Mouse (Mus musculus): ENCODE measurements around the gene Jup. TPM values are rescaled to one million over a fixed set of nuclear protein-coding genes. Genes with fewer than 3 reads are reported as not detected.

Jup gene
- polyA plus RNA-seq, 1 experiment from 2014 or later: 231 TPM

DNA sequence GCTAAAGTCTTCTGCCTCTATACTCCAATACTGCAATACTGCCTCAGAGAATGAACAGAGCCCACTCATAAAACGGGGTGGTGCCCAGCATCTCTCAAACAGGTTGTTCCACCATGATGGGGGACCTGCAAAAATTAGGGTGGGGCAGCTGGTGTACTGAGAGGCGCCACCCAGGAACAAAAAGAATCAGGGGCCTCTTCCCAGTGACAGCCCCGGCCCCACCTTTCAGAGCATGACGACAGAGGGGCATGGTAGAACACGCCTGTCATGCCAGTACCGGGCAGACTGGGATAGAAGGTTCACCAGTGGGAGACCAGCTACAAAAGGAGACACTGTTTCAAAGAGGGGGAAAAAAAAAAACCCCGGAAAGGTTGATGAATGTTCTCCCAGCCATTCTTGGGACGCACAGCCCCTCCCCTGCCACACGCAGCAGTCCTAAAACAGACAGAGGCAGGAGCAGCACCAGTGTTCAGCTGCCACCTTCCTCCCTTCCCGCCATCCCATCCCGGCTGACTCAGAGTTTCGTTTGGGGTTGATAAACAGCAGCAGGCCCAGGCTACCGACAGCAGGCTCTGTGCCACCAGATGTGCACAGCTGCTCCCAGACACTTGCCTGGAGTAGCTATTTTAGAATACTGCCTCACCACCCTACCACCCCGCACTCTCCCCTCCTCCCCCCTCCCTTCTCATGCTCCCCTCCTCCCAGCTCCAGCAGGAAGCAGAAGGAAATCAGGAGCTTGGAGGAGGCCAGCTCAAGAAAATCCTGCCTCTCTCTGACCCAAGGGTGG lies 9.8 kb downstream of the Jup start:
- Histone ChIP-seq H3K4me2 (replicated peaks; ENCODE audit: low read depth, low read length) (peak overlapping the region; percentile 29), H3K9ac (replicated peaks; ENCODE audit: low read depth) (no peak overlapping the region), H3K27me3 (replicated peaks; ENCODE audit: insufficient read depth, low read length) (no peaks in the 10 kb centered on the region), H3K4me3 (ENCODE audit: low read depth, low read length) (no peak overlapping the region), H3K4me1 (ENCODE audit: insufficient read depth, low read depth, low read length) (peaks cover 58% of the 10 kb centered on the region), H3K27ac (ENCODE audit: low read length) (peak overlapping the region; percentile 91), H3K9me3 (ENCODE audit: low read length) (no peaks in the 10 kb centered on the region), H3K36me3 (ENCODE audit: insufficient read depth, low read length) (peaks cover 27% of the 10 kb centered on the region)
- ATAC-seq (peak; percentile 58), DNase-seq (ENCODE audit: low spot score) (peak; percentile 93)
- WGBS: 12% methylated on average over 14 of the region's 14 CpGs
- TF ChIP-seq CTCF (IDR thresholded peaks at IDR 0.05) (no peak), EP300 (IDR thresholded peaks at IDR 0.05) (peak; percentile 76)

DNA sequence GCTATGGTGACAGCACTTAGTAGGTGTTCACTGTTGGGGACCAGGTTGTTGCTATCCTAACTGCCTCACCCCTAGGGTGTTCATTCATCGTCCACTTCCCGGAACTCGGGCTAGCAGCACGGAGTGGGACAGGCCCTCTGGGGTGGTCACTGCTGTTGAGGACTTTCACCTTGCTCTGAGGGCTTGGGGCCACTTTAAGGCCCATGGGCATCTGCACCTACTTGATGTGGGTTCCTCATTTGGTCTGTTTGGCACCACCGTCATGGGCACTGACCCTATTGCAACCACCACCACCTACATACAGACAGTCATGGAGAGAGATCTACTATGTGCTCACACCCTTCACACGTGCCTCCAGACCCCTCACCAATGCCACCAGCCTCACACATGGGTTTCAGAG lies 10.5 kb downstream of the Jup start:
- Histone ChIP-seq H3K27ac (ENCODE audit: low read length) (peak overlapping the region; percentile 91), H3K27me3 (replicated peaks; ENCODE audit: insufficient read depth, low read length) (no peaks in the 10 kb centered on the region), H3K9me3 (ENCODE audit: low read length) (no peaks in the 10 kb centered on the region), H3K4me1 (ENCODE audit: insufficient read depth, low read depth, low read length) (peaks cover 51% of the 10 kb centered on the region), H3K36me3 (ENCODE audit: insufficient read depth, low read length) (peaks cover 27% of the 10 kb centered on the region), H3K9ac (replicated peaks; ENCODE audit: low read depth) (no peak overlapping the region), H3K4me3 (ENCODE audit: low read depth, low read length) (no peak overlapping the region), H3K4me2 (replicated peaks; ENCODE audit: low read depth, low read length) (no peak overlapping the region)
- no peak for ATAC-seq
- WGBS: 67% methylated on average over 6 of the region's 6 CpGs
- no peak for TF ChIP-seq EP300 (IDR thresholded peaks at IDR 0.05)
- no peak for DNase-seq (ENCODE audit: low spot score)

DNA sequence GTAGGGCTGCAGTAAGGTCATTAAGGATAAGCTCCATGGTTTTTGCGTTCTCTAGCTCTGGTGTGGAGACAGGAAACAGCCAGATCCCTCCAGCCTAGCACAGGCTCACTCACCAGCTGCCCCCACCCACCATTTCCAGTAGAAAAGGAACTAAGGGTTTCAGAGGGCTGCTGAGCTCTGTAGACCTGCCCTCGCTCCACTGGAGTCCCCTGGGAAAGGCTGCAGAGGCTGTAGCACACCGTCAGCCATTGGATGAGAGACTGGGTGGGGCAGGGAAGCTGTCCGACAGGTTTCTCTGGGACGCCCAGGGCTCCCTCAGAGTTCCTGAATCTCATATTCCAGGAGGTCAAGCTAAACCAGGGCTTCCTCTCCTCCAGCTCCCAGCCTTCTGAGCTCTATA lies 11.0 kb downstream of the Jup start:
- DNase-seq (ENCODE audit: low spot score): peak; percentile 93
- Histone ChIP-seq H3K9me3 (ENCODE audit: low read length) (no peaks in the 10 kb centered on the region), H3K4me3 (ENCODE audit: low read depth, low read length) (no peak overlapping the region), H3K4me1 (ENCODE audit: insufficient read depth, low read depth, low read length) (peaks cover 46% of the 10 kb centered on the region), H3K36me3 (ENCODE audit: insufficient read depth, low read length) (peaks cover 31% of the 10 kb centered on the region), H3K27ac (ENCODE audit: low read length) (peak overlapping the region; percentile 91), H3K4me2 (replicated peaks; ENCODE audit: low read depth, low read length) (no peak overlapping the region), H3K9ac (replicated peaks; ENCODE audit: low read depth) (no peak overlapping the region), H3K27me3 (replicated peaks; ENCODE audit: insufficient read depth, low read length) (no peaks in the 10 kb centered on the region)
- 33% methylated on average over 5 of the region's 5 CpGs for WGBS
- peak; percentile 61 for ATAC-seq
- TF ChIP-seq CTCF (IDR thresholded peaks at IDR 0.05) (no peak), EP300 (IDR thresholded peaks at IDR 0.05) (peak; percentile 79)

DNA sequence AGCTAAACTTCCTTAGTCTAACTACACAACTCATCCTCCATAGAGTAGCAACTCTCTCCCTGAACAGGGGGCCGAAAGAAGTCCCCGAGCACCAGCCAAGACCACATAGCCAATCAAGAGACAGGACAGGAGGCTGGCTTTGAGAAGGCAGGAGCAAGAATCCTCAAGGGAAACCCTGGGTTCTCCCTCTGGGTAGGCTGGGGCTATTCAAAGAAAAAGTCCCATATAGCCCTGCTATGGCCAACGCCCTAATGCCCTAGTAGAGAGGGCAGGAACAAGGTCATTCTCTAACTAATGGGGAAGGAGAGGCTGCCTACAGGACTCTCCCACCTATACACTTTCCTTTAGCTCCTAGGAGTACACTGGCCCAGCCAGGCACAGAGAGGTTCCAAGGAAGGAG lies 12.5 kb downstream of the Jup start:
- no peak for TF ChIP-seq EP300 (IDR thresholded peaks at IDR 0.05)
- TF ChIP-seq CTCF (IDR thresholded peaks at IDR 0.05): no peak
- no peaks in the 10 kb centered on the region for H3K9me3 ChIP-seq (ENCODE audit: low read length)
- H3K36me3 ChIP-seq (ENCODE audit: insufficient read depth, low read length): peaks cover 37% of the 10 kb centered on the region
- WGBS: 96% methylated on average over 3 of the region's 3 CpGs
- peaks cover 36% of the 10 kb centered on the region for H3K4me1 ChIP-seq (ENCODE audit: insufficient read depth, low read depth, low read length)
- no peak overlapping the region for H3K9ac ChIP-seq (replicated peaks; ENCODE audit: low read depth)
- H3K4me2 ChIP-seq (replicated peaks; ENCODE audit: low read depth, low read length): no peak overlapping the region
- ATAC-seq (no peak), DNase-seq (ENCODE audit: low spot score) (no peak)
- no peak overlapping the region for H3K27ac ChIP-seq (ENCODE audit: low read length)
- H3K27me3 ChIP-seq (replicated peaks; ENCODE audit: insufficient read depth, low read length): no peaks in the 10 kb centered on the region
- no peak overlapping the region for H3K4me3 ChIP-seq (ENCODE audit: low read depth, low read length)

DNA sequence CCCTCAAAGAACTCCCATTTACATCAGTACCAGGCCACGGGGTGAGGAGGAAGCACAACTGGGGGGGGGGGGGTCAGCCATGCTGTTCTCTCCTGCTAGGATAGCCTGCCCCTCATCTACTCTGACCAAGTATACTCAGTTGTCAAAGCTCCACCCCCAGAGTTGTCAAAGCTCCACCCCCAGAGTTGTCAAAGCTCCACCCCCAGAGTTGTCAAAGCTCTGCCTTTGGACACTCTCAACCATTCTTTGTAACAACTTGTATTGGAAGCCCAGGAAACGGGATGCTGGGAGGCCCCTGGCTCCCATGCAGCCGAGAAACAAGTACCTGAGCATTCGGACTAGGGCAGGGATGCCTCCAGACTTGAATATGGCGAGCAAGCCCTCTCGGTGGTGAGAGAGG lies 14.9 kb downstream of the Jup start:
- Histone ChIP-seq H3K9me3 (ENCODE audit: low read length) (no peaks in the 10 kb centered on the region), H3K4me3 (ENCODE audit: low read depth, low read length) (no peak overlapping the region), H3K4me1 (ENCODE audit: insufficient read depth, low read depth, low read length) (peaks cover 15% of the 10 kb centered on the region), H3K36me3 (ENCODE audit: insufficient read depth, low read length) (peaks cover 50% of the 10 kb centered on the region), H3K27ac (ENCODE audit: low read length) (no peak overlapping the region), H3K27me3 (replicated peaks; ENCODE audit: insufficient read depth, low read length) (no peaks in the 10 kb centered on the region), H3K4me2 (replicated peaks; ENCODE audit: low read depth, low read length) (no peak overlapping the region), H3K9ac (replicated peaks; ENCODE audit: low read depth) (no peak overlapping the region)
- DNase-seq (ENCODE audit: low spot score): no peak
- ATAC-seq: no peak
- TF ChIP-seq CTCF (IDR thresholded peaks at IDR 0.05) (no peak), EP300 (IDR thresholded peaks at IDR 0.05) (no peak)
- 83% methylated on average over 6 of the region's 6 CpGs for WGBS

DNA sequence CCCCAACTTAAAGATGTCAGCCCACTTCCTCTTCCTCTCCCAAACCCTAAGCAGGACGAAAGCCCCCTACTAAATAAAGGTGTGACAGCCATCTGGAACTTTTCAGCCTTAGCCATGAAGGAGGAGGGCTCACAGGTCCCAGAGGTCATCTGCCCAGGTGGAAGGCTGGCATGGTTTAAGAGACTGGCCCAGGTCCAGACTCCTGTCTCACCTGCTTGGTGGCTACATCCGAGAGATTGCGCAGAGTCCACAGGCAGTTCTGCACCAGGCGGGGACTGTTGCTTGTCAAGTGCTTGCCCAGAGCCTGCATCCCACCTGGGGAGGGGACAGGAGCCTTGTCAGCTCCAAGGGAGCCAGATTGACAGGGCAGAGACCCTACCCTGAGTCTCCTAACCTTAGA lies 18.3 kb downstream of the Jup start:
- H3K4me1 ChIP-seq (ENCODE audit: insufficient read depth, low read depth, low read length): no peaks in the 10 kb centered on the region
- H3K4me2 ChIP-seq (replicated peaks; ENCODE audit: low read depth, low read length): no peak overlapping the region
- 86% methylated on average over 4 of the region's 4 CpGs for WGBS
- H3K27me3 ChIP-seq (replicated peaks; ENCODE audit: insufficient read depth, low read length): no peaks in the 10 kb centered on the region
- H3K36me3 ChIP-seq (ENCODE audit: insufficient read depth, low read length): peaks cover 55% of the 10 kb centered on the region
- no peak for TF ChIP-seq EP300 (IDR thresholded peaks at IDR 0.05)
- TF ChIP-seq CTCF (IDR thresholded peaks at IDR 0.05): no peak
- no peak overlapping the region for H3K27ac ChIP-seq (ENCODE audit: low read length)
- no peak overlapping the region for H3K4me3 ChIP-seq (ENCODE audit: low read depth, low read length)
- no peak for ATAC-seq
- DNase-seq (ENCODE audit: low spot score): no peak
- no peaks in the 10 kb centered on the region for H3K9me3 ChIP-seq (ENCODE audit: low read length)
- H3K9ac ChIP-seq (replicated peaks; ENCODE audit: low read depth): no peak overlapping the region
